In genomic region chr12:58323953-58324352, GRCm38 (mm10) we compare ENCODE assay signal across 17 mouse cellular contexts. TPM values are rescaled to one million over a fixed set of nuclear protein-coding genes. Genes with fewer than 3 reads are reported as not detected.
DNase-seq lines count a peak whose midpoint lies in the region; ATAC-seq and TF ChIP-seq lines count a peak whose summit lies in the region.
"Had no signal": no experiment of that assay in that cellular context is flagged by ENCODE, and none has a peak within 500 bp of the region (broad histone marks: within the 10 kb centered on the region; RNA-seq: fewer than 3 reads in every experiment).

No protein-coding gene starts in this region.

- H3K9me3 ChIP-seq in lung, embryonic 16.5 days (ENCODE audit: control insufficient read depth, low read length): no peaks in the 10 kb centered on the region
- H3K9me3 ChIP-seq: forebrain, embryonic 13.5 days; hindbrain, embryonic 10.5 days; stomach, embryonic 15.5 days had no signal

- no peak overlapping the region for H3K9ac ChIP-seq in lung, embryonic 16.5 days (ENCODE audit: low read length)
- H3K9ac ChIP-seq: forebrain, embryonic 13.5 days; stomach, embryonic 15.5 days had no signal

- no peaks in the 10 kb centered on the region for H3K36me3 ChIP-seq in lung, embryonic 16.5 days (ENCODE audit: control insufficient read depth, insufficient read depth, low read length)
- H3K36me3 ChIP-seq: hindbrain, embryonic 10.5 days; stomach, embryonic 15.5 days had no signal

- intact Hi-C loops in gastrocnemius, adult 2 months (cut with DNase I): no loop called here

- 48% methylated on average over 3 of the region's 3 CpGs for WGBS in lung, embryonic 16.5 days
- 34% methylated on average over 3 of the region's 3 CpGs for WGBS in lung, adult 2 months

- no peak for TF ChIP-seq CTCF in gastrocnemius, adult 2 months (IDR thresholded peaks at IDR 0.05)
- TF ChIP-seq CTCF in lung, adult 2 months (IDR thresholded peaks at IDR 0.05; ENCODE audit: insufficient read depth, low read length): no peak

- H3K4me2 ChIP-seq in lung, embryonic 16.5 days (ENCODE audit: low read depth, low read length): no peak overlapping the region
- H3K4me2 ChIP-seq: forebrain, embryonic 13.5 days; stomach, embryonic 15.5 days had no signal

- H3K27me3 ChIP-seq in lung, embryonic 16.5 days (ENCODE audit: control insufficient read depth, insufficient read depth, low read depth, low read length): no peaks in the 10 kb centered on the region
- H3K27me3 ChIP-seq: CH12.LX; forebrain, embryonic 13.5 days; stomach, embryonic 15.5 days had no signal

- H3K4me1 ChIP-seq in lung, embryonic 16.5 days (replicated peaks; ENCODE audit: control insufficient read depth, insufficient read depth, low read length): 0 out of 2 replicates have a peak, but pooled peaks cover 2% of the 10 kb centered on the region
- peaks cover 5% of the 10 kb centered on the region for H3K4me1 ChIP-seq in lung, adult 2 months (ENCODE audit: control insufficient read depth, insufficient read depth, low read length)
- H3K4me1 ChIP-seq: forebrain, embryonic 13.5 days; hindbrain, embryonic 10.5 days; stomach, embryonic 15.5 days had no signal

- DNase-seq in gastrocnemius, adult 2 months: no peak
- no peak for DNase-seq in gastrocnemius, postnatal 25 days
- peak; percentile 32 for DNase-seq in kidney, adult 9 months
- DNase-seq in kidney, adult 18-20 months: no peak
- no peak for DNase-seq in lung, adult 2 months
- no peak for DNase-seq in cerebellum, postnatal 10 days
- DNase-seq in cerebellum, postnatal 4 days (ENCODE audit: low spot score in 2 of 2): no peak
- DNase-seq: adrenal gland, postnatal 25 days; cerebellum, adult 9-10 months; midbrain, embryonic 14.5 days had no signal

- no peak overlapping the region for H3K4me3 ChIP-seq in gastrocnemius, adult 2 months
- H3K4me3 ChIP-seq in lung, embryonic 16.5 days (ENCODE audit: low read length): no peak overlapping the region
- H3K4me3 ChIP-seq in lung, adult 2 months (replicated peaks; ENCODE audit: extremely low read depth, low read depth, low read length): no peak overlapping the region
- H3K4me3 ChIP-seq: forebrain, embryonic 13.5 days; hindbrain, embryonic 10.5 days; stomach, embryonic 15.5 days had no signal

- peak overlapping the region; percentile 58 for H3K27ac ChIP-seq in gastrocnemius, adult 2 months
- peak overlapping the region; percentile 36; the same call in 1 of the 2 replicates for H3K27ac ChIP-seq in lung, embryonic 16.5 days (ENCODE audit: low read length)
- H3K27ac ChIP-seq: forebrain, embryonic 13.5 days; hindbrain, embryonic 10.5 days; stomach, embryonic 15.5 days had no signal

- peak; percentile 81 for ATAC-seq in lung, embryonic 16.5 days (ENCODE audit: low read depth)
- ATAC-seq: forebrain, embryonic 13.5 days; inflammation-experienced regulatory T-cells, adult 6 months had no signal

- no peak for TF ChIP-seq POLR2A in lung, adult 2 months (IDR thresholded peaks at IDR 0.05; ENCODE audit: borderline replicate concordance, extremely low read depth, low read depth, low read length)

RNA-seq across cellular contexts. Expression of gene Clec14a, which starts 54.9 kb away (rescaled TPM):
- 1 to 10 TPM; 2.5 to 4.2 TPM for total RNA-seq in gastrocnemius, adult 2 months (2021)
- 1 to 10 TPM; 4.5 to 7.2 TPM for total RNA-seq in gastrocnemius, postnatal 25 days (2021)
- 47.9 and 48.7 TPM in 2 replicates for polyA plus RNA-seq in lung, embryonic 16.5 days (2015; fragmentation: Nextera tagmentation; extraction: Ambion mirVana)
- polyA plus RNA-seq in lung, adult 2 months (2012; rRNA removed): 103 and 140 TPM in 2 replicates
- total RNA-seq: CH12.LX; megakaryocyte progenitor cell, adult 5-6 weeks had no signal
- polyA plus RNA-seq: inflammation-experienced regulatory T-cells, adult 6 months had no signal
